Mouse (Mus musculus) stomach, embryonic 16.5 days (tissue): Measurements from ENCODE around the gene Pitpnm2. TPM values are rescaled to one million over a fixed set of nuclear protein-coding genes. Genes with fewer than 3 reads are reported as not detected.

ENCODE experiments used
- ATAC-seq: fragments of 200-750 bp; cut with Nextera tagmentation; 2 replicates; pipeline ENCODE4 v1.8.0; 2017; ENCODE audit warnings: moderate number of reproducible peaks, moderate TSS enrichment; ENCODE audit not compliant: insufficient read depth, low FRiP score
- H3K27ac ChIP-seq: fragments of 300-500 bp; sonication (generic); 2 replicates; pipeline ENCODE4 v1.5.1; 2014; ENCODE audit warnings: low read length
- H3K27me3 ChIP-seq: fragments of 300-500 bp; sonication (generic); 2 replicates; pipeline ENCODE4 v1.6.1; 2014; ENCODE audit warnings: low read length, control low read depth, mixed read lengths; ENCODE audit not compliant: control insufficient read depth, insufficient read depth
- H3K36me3 ChIP-seq: fragments of 300-500 bp; sonication (generic); 2 replicates; pipeline ENCODE4 v1.6.1; 2014; ENCODE audit warnings: low read length; ENCODE audit not compliant: control insufficient read depth, insufficient read depth
- H3K4me1 ChIP-seq: fragments of 300-500 bp; sonication (generic); 2 replicates; pipeline ENCODE4 v1.6.1; 2014; ENCODE audit warnings: low read length, control low read depth, mixed read lengths; ENCODE audit not compliant: control insufficient read depth, insufficient read depth
- H3K4me2 ChIP-seq: fragments of 300-500 bp; sonication (generic); 2 replicates; pipeline ENCODE4 v1.6.1; 2014; ENCODE audit warnings: low read depth, low read length, mixed read lengths
- H3K4me3 ChIP-seq: fragments of 300-500 bp; sonication (generic); replicated peaks from 2 replicates; pipeline ENCODE4 v1.5.1; 2014; ENCODE audit warnings: mild to moderate bottlenecking, low read length
- H3K9ac ChIP-seq: fragments of 300-500 bp; sonication (generic); 2 replicates; pipeline ENCODE4 v1.6.1; 2014; ENCODE audit warnings: low read length
- H3K9me3 ChIP-seq: fragments of 300-500 bp; sonication (generic); replicated peaks from 2 replicates; pipeline ENCODE4 v1.6.1; 2016; ENCODE audit warnings: low read length, control low read depth; ENCODE audit not compliant: control insufficient read depth
- whole genome bisulfite sequencing: fragments of 180-500 bp; shearing (Covaris S2); extraction: QIAGEN DNeasy Blood & Tissue Kit; methylation state at CpG from one replicate; pipeline ENCODE4 v1.1.7; 2014; 5-methylcytosine and 5-hydroxymethylcytosine counted together
- polyA plus RNA-seq: library from polyadenylated mRNA; unstranded; fragments of >200 nt; fragmentation: Nextera tagmentation; extraction: Ambion mirVana; gene quantifications from 2 replicates; pipeline ENCODE4 v1.2.1, GENCODE M21; 2015

Pitpnm2 gene
- polyA plus RNA-seq, 1 experiment from 2014 or later, result 2.4 TPM

- H3K27ac ChIP-seq, result peak overlapping the region; percentile 15; the same call in 1 of the 2 replicates
- H3K4me3 ChIP-seq, result no peak overlapping the region
- H3K36me3 ChIP-seq, result no peaks in the 10 kb centered on the region
- H3K9ac ChIP-seq, result no peak overlapping the region
- peak; percentile 42; the same call in 1 of the 2 replicates for ATAC-seq
- no peaks in the 10 kb centered on the region for H3K9me3 ChIP-seq
- WGBS, result 56% methylated on average over 3 of the region's 3 CpGs
- H3K27me3 ChIP-seq, result no peaks in the 10 kb centered on the region
- no peak overlapping the region for H3K4me2 ChIP-seq
- peaks cover under 1% of the 10 kb centered on the region; the same call in 1 of the 2 replicates for H3K4me1 ChIP-seq
Observed at GRCm38 (mm10) chr5:124069657-124070056, 179.9 kb downstream of the Pitpnm2 start.

Other genes starting within 250 kb of the Pitpnm2 start
- gene Vps37b, start 217.5 kb downstream of the Pitpnm2 start, polyA plus RNA-seq, result 39.6 and 44.4 TPM in 2 replicates
- gene Abcb9, start 154.0 kb downstream of the Pitpnm2 start, polyA plus RNA-seq, result 3.2 and 3.7 TPM in 2 replicates
- gene Ogfod2, start 137.5 kb downstream of the Pitpnm2 start, polyA plus RNA-seq, result 27.7 and 30.2 TPM in 2 replicates
- gene Arl6ip4, start 133.7 kb downstream of the Pitpnm2 start, polyA plus RNA-seq, result 76.1 and 81.6 TPM in 2 replicates
- gene Mphosph9, start 78.2 kb upstream of the Pitpnm2 start, polyA plus RNA-seq, result 7.7 and 8.5 TPM in 2 replicates
- 13.3 and 16.1 TPM in 2 replicates for gene 2810006K23Rik, start 78.3 kb upstream of the Pitpnm2 start, polyA plus RNA-seq
- 18.6 and 22.0 TPM in 2 replicates for gene Cdk2ap1, start 113.3 kb upstream of the Pitpnm2 start, polyA plus RNA-seq
- 70.4 and 76.1 TPM in 2 replicates for gene Sbno1, start 176.2 kb upstream of the Pitpnm2 start, polyA plus RNA-seq
- gene Kmt5a, start 190.2 kb upstream of the Pitpnm2 start, polyA plus RNA-seq, result 50.4 and 51.7 TPM in 2 replicates
- gene Rilpl2, start 228.6 kb upstream of the Pitpnm2 start, polyA plus RNA-seq, result 27.4 and 32.0 TPM in 2 replicates
- gene Snrnp35, start 233.4 kb upstream of the Pitpnm2 start, polyA plus RNA-seq, result 22.0 and 24.3 TPM in 2 replicates